Mouse (Mus musculus): ENCODE results near the gene Lman1l.

The Lman1l gene

DNA sequence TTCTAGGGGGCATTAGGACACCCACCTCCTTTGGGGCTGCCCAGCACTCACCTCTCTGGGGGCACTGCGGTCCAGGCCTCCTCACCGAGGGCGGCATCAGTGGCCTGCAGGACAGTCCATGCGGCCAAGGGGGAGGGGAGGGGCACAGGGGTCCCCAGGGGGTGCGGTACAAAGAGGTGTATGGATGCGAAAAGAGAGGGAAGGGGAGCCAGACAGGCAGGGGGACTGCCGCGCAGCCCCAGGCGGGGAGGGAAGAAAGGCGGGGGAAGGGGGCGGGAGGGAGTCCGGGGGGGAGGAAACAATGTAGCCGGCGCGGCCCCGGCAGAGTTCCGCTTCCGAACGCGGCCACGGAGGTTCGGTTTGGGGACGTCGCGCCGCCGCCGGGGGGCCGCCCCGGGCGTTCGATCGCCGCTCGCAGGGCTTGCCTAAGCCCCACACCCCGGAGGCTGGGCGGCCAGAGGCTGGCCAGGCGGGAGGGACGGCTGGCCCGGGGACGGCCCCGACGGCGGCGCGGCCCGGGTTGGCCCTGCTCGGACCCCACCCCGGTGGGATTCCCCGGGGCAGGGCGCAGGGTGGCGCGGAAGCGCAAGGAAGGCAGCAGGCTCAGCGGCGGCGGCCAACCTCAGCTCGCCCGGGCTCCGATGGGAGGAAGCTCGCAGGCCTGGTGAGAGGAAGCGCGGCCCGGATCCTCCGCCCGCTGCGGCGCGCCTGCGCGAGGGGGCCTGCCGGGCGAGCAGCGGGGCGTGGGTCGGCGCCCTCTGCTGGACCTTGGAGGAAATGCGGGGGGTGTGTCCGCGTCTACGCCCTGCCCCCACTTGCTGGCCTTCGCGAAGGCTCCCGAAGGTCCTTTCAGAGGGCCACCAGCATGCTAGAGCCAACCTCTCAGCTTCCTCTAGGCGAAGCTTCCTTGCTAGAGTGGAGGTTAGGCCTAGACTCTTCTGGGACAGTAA, 24.6 kb upstream of the Lman1l start:
- DNase-seq (ENCODE audit: low read depth) = peak; percentile 95

DNA sequence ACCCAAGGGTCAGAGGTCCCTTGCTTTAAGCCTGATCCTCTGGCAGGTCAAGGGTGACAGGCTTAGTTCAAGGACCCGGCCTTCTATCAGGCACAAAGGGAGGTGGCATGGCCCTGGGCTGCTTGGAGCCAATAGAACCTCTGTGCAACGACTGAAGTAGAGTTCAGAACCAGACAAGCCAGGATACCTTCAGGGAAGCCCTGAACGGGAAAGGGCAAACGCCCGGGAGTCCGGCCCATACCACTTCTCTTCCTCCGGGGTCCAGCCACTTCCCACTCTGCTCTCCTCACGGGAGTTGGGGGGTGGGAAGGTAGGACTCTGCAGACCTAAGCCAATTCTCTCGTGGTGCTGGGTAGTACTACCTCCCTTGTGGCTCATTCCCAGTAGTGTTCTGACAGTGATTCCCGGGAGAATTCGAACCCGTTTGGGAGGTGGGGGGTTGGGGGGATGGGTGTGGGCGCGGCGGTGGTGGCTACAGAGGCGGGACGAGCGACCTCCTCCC, 23.9 kb upstream of the Lman1l start:
- DNase-seq (ENCODE audit: low read depth) = no peak

DNA sequence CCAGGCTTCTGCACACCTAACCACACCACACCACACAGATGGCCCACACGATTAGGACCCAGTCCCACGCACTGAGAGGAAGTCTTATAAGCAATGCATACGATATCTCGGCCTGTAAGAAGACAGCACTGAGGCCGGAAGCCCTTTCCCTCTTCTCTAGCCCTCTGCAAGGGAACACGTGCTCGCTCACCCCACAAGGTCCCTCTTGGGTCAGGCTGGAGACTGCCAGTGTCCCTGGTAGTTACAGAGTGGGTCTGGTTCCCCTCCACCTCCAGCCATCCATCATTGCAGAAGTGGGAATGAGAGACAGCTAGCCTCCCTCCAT, 23.2 kb upstream of the Lman1l start:
- peak; percentile 61 for DNase-seq (ENCODE audit: low read depth)

DNA sequence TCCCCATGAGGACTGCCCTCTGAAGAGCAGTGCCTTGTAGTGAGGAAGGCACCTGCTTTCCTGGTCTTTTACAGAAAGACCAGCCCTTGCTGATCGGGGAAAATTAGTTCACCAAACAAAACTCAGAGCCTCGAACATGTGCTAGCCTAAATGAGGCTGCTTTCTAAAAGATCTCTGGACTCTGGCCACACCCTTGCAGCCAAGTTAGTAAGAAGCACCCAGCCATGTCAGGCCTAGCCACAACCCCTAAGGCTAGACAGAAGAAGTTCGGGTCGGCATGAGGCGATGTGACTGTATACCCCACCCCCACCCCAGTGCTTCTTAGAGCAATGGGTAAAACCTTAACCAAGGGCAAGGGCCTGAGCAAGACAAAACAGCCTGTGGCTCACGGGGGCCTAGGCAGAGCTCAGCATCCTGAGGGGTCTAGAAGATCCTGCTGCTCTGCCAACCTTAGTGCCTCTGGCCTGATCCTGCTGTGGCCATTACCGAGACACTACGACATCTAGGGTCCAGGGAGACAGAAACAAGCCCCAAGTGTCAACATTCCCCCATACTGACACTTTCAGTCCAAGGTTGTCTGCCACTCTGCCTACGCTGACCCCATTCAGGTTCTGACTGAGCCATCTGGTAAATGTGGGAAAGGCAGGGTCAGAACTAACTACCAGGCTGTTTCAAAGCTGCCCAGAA, 22.7 kb upstream of the Lman1l start:
- DNase-seq (ENCODE audit: low read depth) = no peak

DNA sequence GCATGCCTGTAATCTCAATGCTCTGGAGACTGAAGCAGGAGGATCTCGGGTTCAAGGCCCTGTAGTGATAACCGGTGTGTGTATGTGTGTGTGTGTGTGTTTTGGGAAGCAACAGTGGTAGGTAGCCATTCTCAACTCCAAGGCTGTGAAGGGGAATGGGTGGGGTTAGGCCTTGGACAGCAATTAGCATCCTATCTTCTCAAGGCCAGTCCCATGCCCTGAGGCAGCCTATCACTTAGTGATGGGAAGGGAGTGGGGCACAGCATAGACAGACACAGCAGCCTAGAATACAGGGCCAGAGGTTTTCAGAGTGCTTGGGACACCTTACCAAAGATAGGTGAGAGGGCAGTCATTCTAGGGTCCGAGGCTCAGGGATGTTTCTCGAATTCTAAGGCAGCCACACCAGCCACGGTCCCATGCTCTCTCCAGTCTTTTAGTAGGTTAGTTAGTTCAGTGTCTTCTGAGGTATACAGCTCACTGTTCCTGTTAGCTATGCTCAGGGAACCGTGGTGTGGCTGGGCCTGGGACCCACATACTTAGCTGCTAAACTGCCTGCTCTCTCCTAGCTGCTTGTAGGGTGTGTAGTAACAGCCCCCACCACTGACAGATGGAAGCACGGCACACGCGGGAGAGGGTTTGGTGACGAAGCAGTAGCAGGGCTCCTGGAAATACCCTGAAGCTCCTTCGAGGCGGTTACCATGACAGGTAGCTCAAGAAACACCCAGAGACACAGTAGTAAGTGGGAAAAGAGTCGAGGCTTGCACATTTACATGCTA, 21.4 kb upstream of the Lman1l start:
- peak; percentile 61 for DNase-seq (ENCODE audit: low read depth)

DNA sequence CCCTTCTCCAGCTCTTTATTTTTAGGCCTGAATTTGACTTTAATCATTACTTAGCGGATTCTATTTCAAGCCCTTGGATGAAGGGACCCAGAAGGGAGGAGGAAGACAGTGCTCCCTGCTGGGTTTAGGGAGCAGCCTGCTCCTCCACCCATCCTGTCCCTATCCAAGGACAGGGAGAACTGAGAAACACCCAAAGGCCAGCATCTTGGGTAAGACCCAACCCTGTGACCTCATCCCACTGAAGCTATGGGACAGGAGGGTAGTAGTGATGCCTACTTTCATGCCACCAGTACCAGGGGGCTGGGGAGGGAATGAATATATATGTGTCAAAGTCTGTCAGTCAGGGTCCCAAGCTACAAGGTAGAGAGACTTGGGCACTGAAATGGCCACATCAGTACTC, 20.4 kb upstream of the Lman1l start:
- no peak for DNase-seq (ENCODE audit: low read depth)

- DNase-seq (ENCODE audit: low read depth) = peak; percentile 91
Observed at GRCm38 (mm10) chr9:57640384-57640783, 19.8 kb upstream of the Lman1l start.

DNA sequence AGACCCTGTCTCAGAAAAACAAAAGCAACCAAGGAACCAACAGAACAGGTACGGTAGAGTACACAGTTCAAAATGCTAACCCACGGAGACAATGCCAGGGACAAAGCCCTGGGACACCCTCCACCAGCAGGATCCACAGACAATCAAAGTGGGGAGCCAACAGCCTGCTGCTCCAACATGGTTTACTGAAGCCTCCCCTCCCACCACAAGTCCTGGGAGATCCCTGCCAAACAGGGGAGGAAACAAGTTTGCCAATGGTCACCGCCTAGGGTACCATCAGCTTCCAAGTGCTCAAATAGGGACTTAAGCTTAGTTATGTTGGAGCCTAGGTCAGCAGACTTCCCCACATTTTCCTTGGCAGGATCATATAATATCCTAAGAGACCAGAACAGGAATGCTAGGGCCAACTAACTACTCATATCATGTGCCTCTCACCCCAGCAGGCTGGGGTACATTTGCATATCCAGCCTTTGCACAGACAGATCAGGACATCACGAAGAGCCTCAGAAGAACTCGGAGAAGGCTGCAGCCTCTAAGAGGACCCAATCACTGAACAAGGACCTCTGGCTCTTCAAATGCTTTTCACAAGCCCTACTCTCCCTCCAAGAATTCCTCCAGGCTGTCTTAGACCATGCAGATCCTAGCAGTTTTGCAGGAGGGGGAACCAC, 19.2 kb upstream of the Lman1l start:
- no peak for DNase-seq (ENCODE audit: low read depth)

- no peak for DNase-seq (ENCODE audit: low read depth)
Observed at GRCm38 (mm10) chr9:57638651-57639459, 18.3 kb upstream of the Lman1l start.

- DNase-seq (ENCODE audit: low read depth) = no peak
Observed at GRCm38 (mm10) chr9:57637741-57638322, 17.3 kb upstream of the Lman1l start.

- DNase-seq (ENCODE audit: low read depth) = no peak
Observed at GRCm38 (mm10) chr9:57637272-57637671, 16.7 kb upstream of the Lman1l start.

DNA sequence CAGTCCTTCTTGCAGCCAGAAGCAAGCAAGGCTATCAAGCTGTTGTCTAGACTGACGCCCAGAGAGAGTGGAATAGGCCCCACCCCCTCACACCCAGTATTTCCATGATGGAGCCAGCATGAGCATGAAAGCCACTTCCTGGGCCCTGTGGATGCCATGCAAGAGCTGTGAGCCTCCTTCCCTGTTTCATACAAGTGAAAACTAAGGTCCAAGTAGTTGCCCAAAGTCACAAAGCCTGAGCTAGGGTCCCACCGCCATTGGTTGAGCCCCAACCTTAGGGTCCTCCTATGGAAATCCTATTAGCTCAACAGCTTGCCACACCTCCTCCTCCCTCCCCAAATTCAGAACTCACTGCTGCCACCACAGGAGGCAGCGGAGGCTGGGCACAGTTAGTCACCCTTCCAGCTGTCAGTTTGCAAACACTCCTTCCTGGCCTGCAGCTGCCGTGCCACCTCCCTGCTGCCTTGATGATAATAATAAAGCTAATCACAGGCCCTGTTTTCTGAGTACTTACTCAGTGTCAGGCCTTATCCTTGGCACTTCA, 13.0 kb upstream of the Lman1l start:
- DNase-seq (ENCODE audit: low read depth) = peak; percentile 83

GRCm38 (mm10) chr9:57629118-57629874, 8.7 kb upstream of the Lman1l start:
- peak; percentile 92 for DNase-seq (ENCODE audit: low read depth)

GRCm38 (mm10) chr9:57628717-57629116, 8.1 kb upstream of the Lman1l start:
- no peak for DNase-seq (ENCODE audit: low read depth)

GRCm38 (mm10) chr9:57627892-57628291, 7.3 kb upstream of the Lman1l start:
- DNase-seq (ENCODE audit: low read depth) = no peak

DNA sequence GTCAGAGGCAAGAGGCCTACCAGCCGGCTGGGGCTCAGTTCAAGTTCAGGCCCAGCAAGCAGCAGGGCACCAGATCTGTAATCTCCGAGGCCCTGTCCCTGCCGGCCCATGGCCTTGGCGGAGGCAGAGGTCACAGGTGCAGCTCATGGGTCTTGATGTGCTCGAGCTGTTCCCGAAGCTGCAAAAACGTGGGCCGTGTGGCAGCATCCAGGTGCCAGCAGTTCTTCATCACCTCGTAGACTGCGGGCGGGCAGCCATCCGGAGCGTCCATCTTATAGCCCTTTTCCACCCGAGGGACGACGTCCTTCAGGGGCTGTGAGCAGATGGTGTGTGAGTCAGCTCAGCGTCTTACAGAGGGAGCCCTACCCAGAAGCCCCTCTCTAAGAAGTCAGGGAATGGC, 6.6 kb upstream of the Lman1l start:
- DNase-seq (ENCODE audit: low read depth) = peak; percentile 12

DNA sequence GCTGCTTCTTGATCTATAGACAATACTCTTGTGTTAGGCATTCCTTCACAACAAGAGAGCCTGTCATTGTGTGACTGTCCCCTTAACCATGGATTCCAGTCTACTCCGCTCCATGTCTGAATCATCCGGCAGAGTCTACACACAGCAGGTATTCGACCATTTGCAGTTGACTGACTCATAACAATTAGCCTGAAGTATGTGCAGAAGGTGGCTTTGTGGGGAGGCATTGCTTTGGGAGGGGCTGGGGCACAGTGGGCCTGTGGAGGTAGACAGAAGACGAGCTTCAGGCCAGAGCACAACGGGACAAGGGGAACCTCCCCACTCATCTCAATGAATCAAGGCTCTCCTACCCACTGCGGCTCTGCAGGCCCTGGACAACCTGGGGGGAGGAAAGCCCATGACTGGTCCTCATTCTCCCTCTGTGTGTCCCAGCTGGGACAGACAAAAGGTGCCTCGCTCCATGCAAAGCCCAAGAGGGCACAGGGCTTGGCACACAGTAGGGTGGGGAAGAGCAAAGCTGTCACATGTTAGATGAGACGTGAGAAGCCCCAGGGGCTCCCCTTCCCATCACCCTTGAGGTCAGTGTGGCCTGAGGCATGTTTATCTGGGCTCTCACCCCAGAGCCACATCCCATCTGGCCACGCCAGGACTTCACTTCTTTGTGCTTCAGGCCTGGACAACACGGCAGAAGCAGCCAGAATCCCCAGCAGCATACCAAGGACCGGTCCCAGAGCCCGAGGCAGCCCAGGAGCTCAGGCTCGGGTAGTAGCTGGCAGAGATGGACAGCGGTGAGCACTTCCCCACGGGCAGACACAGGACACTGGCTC, 5.3 kb upstream of the Lman1l start:
- DNase-seq (ENCODE audit: low read depth) = peak; percentile 15

GRCm38 (mm10) chr9:57624295-57624694, 3.7 kb upstream of the Lman1l start:
- peak; percentile 21 for DNase-seq (ENCODE audit: low read depth)

- DNase-seq (ENCODE audit: low read depth) = no peak
Observed at GRCm38 (mm10) chr9:57618854-57619253, 1.7 kb downstream of the Lman1l start.
